Mouse (Mus musculus) CH12.LX (cell line): ENCODE results near the gene Trpm5. TPM values are rescaled to one million over a fixed set of nuclear protein-coding genes. Genes with fewer than 3 reads are reported as not detected.

Experiments
- DNase-seq: peaks from one replicate; pipeline ENCODE4 v3.0.0-alpha.2; 2013; ENCODE audit errors: extremely low read depth
- H3K27ac ChIP-seq: 2 replicates; pipeline ENCODE4 v1.5.1; 2012; ENCODE audit warnings: low read depth, mild to moderate bottlenecking, control low read depth, moderate library complexity; ENCODE audit not compliant: insufficient read depth
- H3K27me3 ChIP-seq: replicated peaks from 2 replicates; pipeline ENCODE3; 2012; ENCODE audit warnings: inconsistent platforms
- H3K36me3 ChIP-seq, 2 experiments: replicated peaks in 1 of 2; 2 replicates each; pipeline versions ENCODE3 to v1.6.1; 2012; ENCODE audit warnings: inconsistent platforms in 1 of 2, low read length in 1 of 2, mild to moderate bottlenecking in 1 of 2, mixed read lengths in 1 of 2, moderate library complexity in 1 of 2; ENCODE audit not compliant: control insufficient read depth in 1 of 2, insufficient read depth in 1 of 2
- H3K4me1 ChIP-seq, 2 experiments: 2 replicates each; pipeline ENCODE4 v1.6.1; 2012; ENCODE audit warnings: inconsistent platforms in 1 of 2, moderate library complexity in 1 of 2; ENCODE audit not compliant: insufficient read depth in 2 of 2, control insufficient read depth in 1 of 2
- H3K4me2 ChIP-seq: 2 replicates; pipeline ENCODE4 v1.6.1; 2012; ENCODE audit warnings: low read depth, mild to moderate bottlenecking, control low read depth; ENCODE audit not compliant: poor library complexity, insufficient read depth, severe bottlenecking
- H3K4me3 ChIP-seq, 3 experiments: fragments of 150-350 bp in 1 of 3; sonication (generic) in 1 of 3; replicated peaks in 1 of 3; 2 replicates each; pipeline versions ENCODE3 to v1.5.1; 2011 to 2012; ENCODE audit warnings: low read depth in 2 of 3, low read length in 2 of 3, mild to moderate bottlenecking in 2 of 3, moderate library complexity in 2 of 3, control low read depth in 1 of 3, improper control_type of control experiment in 1 of 3, inconsistent platforms in 1 of 3, mixed read lengths in 1 of 3; ENCODE audit not compliant: poor library complexity in 1 of 3
- H3K79me2 ChIP-seq: replicated peaks from 2 replicates; pipeline ENCODE4 v1.6.1; 2012; ENCODE audit warnings: mild to moderate bottlenecking, moderate library complexity; ENCODE audit not compliant: control insufficient read depth, poor library complexity, insufficient read depth, severe bottlenecking; ENCODE audit errors: extremely low read depth
- H3K9ac ChIP-seq: 2 replicates; pipeline ENCODE4 v1.6.1; 2012; ENCODE audit warnings: low read depth, mild to moderate bottlenecking, control low read depth, moderate library complexity; ENCODE audit not compliant: insufficient read depth
- H3K9me3 ChIP-seq: replicated peaks from 2 replicates; pipeline ENCODE3; 2012; ENCODE audit warnings: low read length, inconsistent platforms, mixed read lengths
- BHLHE40 ChIP-seq: IDR thresholded peaks from 2 replicates; pipeline ENCODE4 v1.6.1; 2011; ENCODE audit warnings: mild to moderate bottlenecking, low read depth, low read length, improper control_type of control experiment
- CHD2 ChIP-seq: IDR thresholded peaks from 2 replicates; pipeline ENCODE4 v1.6.1; 2011; ENCODE audit warnings: low read length, improper control_type of control experiment
- CTCF ChIP-seq, 2 experiments: IDR thresholded peaks in 1 of 2; conservative IDR thresholded peaks in 1 of 2; 2 replicates each; pipeline ENCODE4 v1.5.1; 2011 to 2012; ENCODE audit warnings: low read depth in 2 of 2, low read length in 2 of 2, improper control_type of control experiment in 1 of 2, inconsistent platforms in 1 of 2, mild to moderate bottlenecking in 1 of 2, moderate library complexity in 1 of 2
- EP300 ChIP-seq: IDR thresholded peaks from 2 replicates; pipeline ENCODE4 v1.6.1; 2011; ENCODE audit warnings: low read length, improper control_type of control experiment
- ETS1 ChIP-seq: conservative IDR thresholded peaks from 2 replicates; pipeline ENCODE4 v1.6.1; 2012; ENCODE audit warnings: low read depth, mild to moderate bottlenecking, inconsistent platforms, low read length, improper control_type of control experiment, moderate library complexity
- GABPA ChIP-seq: IDR thresholded peaks from 2 replicates; pipeline ENCODE4 v1.6.1; 2012; ENCODE audit warnings: low read depth, low read length, improper control_type of control experiment, inconsistent platforms; ENCODE audit not compliant: insufficient replicate concordance
- HCFC1 ChIP-seq: IDR thresholded peaks from 2 replicates; pipeline ENCODE4 v1.6.1; 2012; ENCODE audit warnings: low read depth, mild to moderate bottlenecking, inconsistent platforms, low read length, improper control_type of control experiment
- JUN ChIP-seq: IDR thresholded peaks from 2 replicates; pipeline ENCODE4 v1.6.1; 2011; ENCODE audit warnings: low read depth, mild to moderate bottlenecking, low read length, improper control_type of control experiment, moderate library complexity; ENCODE audit not compliant: insufficient read depth
- KAT2A ChIP-seq: IDR thresholded peaks from 2 replicates; pipeline ENCODE4 v1.6.1; 2012; ENCODE audit warnings: low read length, improper control_type of control experiment, inconsistent platforms; ENCODE audit not compliant: insufficient replicate concordance
- MAFK ChIP-seq: IDR thresholded peaks from 2 replicates; pipeline ENCODE4 v1.6.1; 2011; ENCODE audit warnings: low read length, improper control_type of control experiment; ENCODE audit not compliant: insufficient replicate concordance
- MAX ChIP-seq: IDR thresholded peaks from 2 replicates; pipeline ENCODE4 v1.6.1; 2011; ENCODE audit warnings: low read length, improper control_type of control experiment
- MAZ ChIP-seq: IDR thresholded peaks from 2 replicates; pipeline ENCODE4 v1.6.1; 2012; ENCODE audit warnings: low read depth, mild to moderate bottlenecking, inconsistent platforms, low read length, improper control_type of control experiment, moderate library complexity
- MEF2A ChIP-seq: IDR thresholded peaks from 2 replicates; pipeline ENCODE4 v1.6.1; 2014; ENCODE audit warnings: low read depth, mild to moderate bottlenecking, inconsistent platforms, low read length, improper control_type of control experiment, borderline replicate concordance
- NELFE ChIP-seq: IDR thresholded peaks from 2 replicates; pipeline ENCODE4 v1.6.1; 2011; ENCODE audit warnings: low read depth, low read length, improper control_type of control experiment
- NRF1 ChIP-seq: IDR thresholded peaks from 2 replicates; pipeline ENCODE4 v1.6.1; 2014; ENCODE audit warnings: low read depth, mild to moderate bottlenecking, inconsistent platforms, low read length, improper control_type of control experiment, moderate library complexity
- PAX5 ChIP-seq: IDR thresholded peaks from 2 replicates; pipeline ENCODE4 v1.6.1; 2012; ENCODE audit warnings: low read length, inconsistent platforms, mixed read lengths
- POLR2AphosphoS2 ChIP-seq: IDR thresholded peaks from 2 replicates; pipeline ENCODE4 v1.6.1; 2011; ENCODE audit warnings: low read depth, low read length, improper control_type of control experiment
- RAD21 ChIP-seq: IDR thresholded peaks from 2 replicates; pipeline ENCODE4 v1.6.1; 2011; ENCODE audit warnings: low read depth, mild to moderate bottlenecking, low read length, improper control_type of control experiment, moderate library complexity
- SMC3 ChIP-seq: IDR thresholded peaks from 2 replicates; pipeline ENCODE4 v1.6.1; 2011; ENCODE audit warnings: low read depth, low read length, improper control_type of control experiment
- TBP ChIP-seq: conservative IDR thresholded peaks from 2 replicates; pipeline ENCODE4 v1.6.1; 2011; ENCODE audit warnings: low read depth, low read length, improper control_type of control experiment
- UBTF ChIP-seq: IDR thresholded peaks from 2 replicates; pipeline ENCODE4 v1.6.1; 2012; ENCODE audit warnings: low read depth, mild to moderate bottlenecking, inconsistent platforms, low read length, improper control_type of control experiment, moderate library complexity
- ZC3H11A ChIP-seq: IDR thresholded peaks from 2 replicates; pipeline ENCODE4 v1.6.1; 2012; ENCODE audit warnings: low read depth, mild to moderate bottlenecking, inconsistent platforms, low read length, improper control_type of control experiment
- ZMIZ1 ChIP-seq: IDR thresholded peaks from 2 replicates; pipeline ENCODE4 v1.6.1; 2012; ENCODE audit warnings: low read depth, mild to moderate bottlenecking, inconsistent platforms, low read length, improper control_type of control experiment
- ZNF384 ChIP-seq: IDR thresholded peaks from 2 replicates; pipeline ENCODE4 v1.6.1; 2012; ENCODE audit warnings: low read depth, low read length, improper control_type of control experiment, inconsistent platforms
- dilution Hi-C: fragments of 300-500 bp; cut with MboI; formaldehyde crosslinking; loops from 2 replicates; pipeline ENCODE4 v1.14.3; 2020; ENCODE audit warnings: low sequenced_read_pairs; ENCODE audit not compliant: extremely low pct_unique_long_range_greater_than_20kb, extremely low pct_ligation_motif_present
- in situ Hi-C: fragments of 300-500 bp; cut with MboI; formaldehyde crosslinking; loops from 3 replicates; pipeline ENCODE4 v1.14.3; 2019; ENCODE audit warnings: low sequenced_read_pairs, low pct_ligation_motif_present, low pct_unique_long_range_greater_than_20kb, mixed read lengths
- polyA plus RNA-seq: library from polyadenylated mRNA; unstranded; fragments of >175 nt; gene quantifications from 2 replicates; pipeline ENCODE4 v1.2.1, GENCODE M21; 2012; ENCODE audit warnings: low read depth; ENCODE audit not compliant: insufficient read length
- total RNA-seq, 2 experiments: library from RNA; depleted of rRNA; stranded (reverse); fragments of 300-350 nt in 1 of 2; fragments of >200 nt in 1 of 2; gene quantifications; 2 replicates each; pipeline ENCODE4 v1.2.3; 2012 to 2014

Trpm5 gene
- total and polyA plus RNA-seq, 3 experiments, result 1.1 to 3.0 (median 1.5) TPM

GRCm38 (mm10) chr7:143093847-143094246 is 595 bp downstream of the Trpm5 start:
- H3K9ac ChIP-seq, result no peak overlapping the region
- no peak overlapping the region for H3K27ac ChIP-seq
- in situ Hi-C loops, result loop anchor here (5.0 kb wide), 1 partner anchor 202 kb away; no protein-coding TSS in a partner anchor
- TF ChIP-seq EP300 (no peak), ZC3H11A (no peak), MAFK (no peak), RAD21 (no peak), ZNF384 (no peak), UBTF (no peak), CHD2 (no peak), HCFC1 (no peak), POLR2AphosphoS2 (no peak), MAZ (no peak), BHLHE40 (no peak), MAX (no peak), TBP (no peak), JUN (no peak), GABPA (no peak), NRF1 (no peak)
- peaks cover 0 to 31% of the 10 kb centered on the region in 2 experiments; a peak in 2 of 4 replicates for H3K4me1 ChIP-seq
- H3K36me3 ChIP-seq, result no peaks in the 10 kb centered on the region
- H3K9me3 ChIP-seq, result no peaks in the 10 kb centered on the region
- no peak for DNase-seq
- peaks cover 53% of the 10 kb centered on the region for H3K27me3 ChIP-seq
- H3K79me2 ChIP-seq, result no peaks in the 10 kb centered on the region
- H3K4me2 ChIP-seq, result no peak overlapping the region
- dilution Hi-C loops, result no loop called here
- H3K4me3 ChIP-seq, result no peak overlapping the region

- no peaks in the 10 kb centered on the region for H3K9me3 ChIP-seq
- H3K79me2 ChIP-seq, result no peaks in the 10 kb centered on the region
- no peak overlapping the region for H3K9ac ChIP-seq
- DNase-seq, result no peak
- no peaks in the 10 kb centered on the region for H3K36me3 ChIP-seq
- no peak overlapping the region for H3K4me3 ChIP-seq
- no peak for TF ChIP-seq PAX5
- no peak for TF ChIP-seq TBP
- TF ChIP-seq RAD21, result peak; percentile 57
- no peak for TF ChIP-seq ZMIZ1
- TF ChIP-seq SMC3, result peak; percentile 50
- TF ChIP-seq ETS1, result no peak
- TF ChIP-seq NELFE, result 0 out of 2 replicates have a peak, but pooled peaks have one; percentile 21
- peak in 1 of 2 experiments; percentile 63; a peak in 2 of 4 replicates for TF ChIP-seq CTCF (conservative IDR thresholded peaks at IDR 0.05 in 1 of 2, IDR thresholded peaks at IDR 0.05 in 1 of 2; ENCODE audit: low read depth in 2 of 2, low read length in 2 of 2)
- no peak for TF ChIP-seq KAT2A
- no peak for TF ChIP-seq UBTF
- TF ChIP-seq MEF2A, result no peak
- dilution Hi-C loops, result no loop called here
- no peak overlapping the region for H3K27ac ChIP-seq
- H3K4me1 ChIP-seq, result peaks cover 7 to 27% of the 10 kb centered on the region in 2 experiments
- H3K4me2 ChIP-seq, result no peak overlapping the region
- H3K27me3 ChIP-seq, result peaks cover 20% of the 10 kb centered on the region
- in situ Hi-C loops, result no loop called here
Observed at GRCm38 (mm10) chr7:143087070-143087579, 7.3 kb downstream of the Trpm5 start.
